Mouse (Mus musculus) stomach, embryonic 16.5 days (tissue): ENCODE measurements at regions not wholly inside any gene's neighbourhood (a gene's known extent, or its start where the extent isn't known, plus 50 kb on each side); places are given as distances from the start of the nearest gene placed in this dataset.

Experiments used
- ATAC-seq: fragments of 200-750 bp; cut with Nextera tagmentation; 2 replicates; pipeline ENCODE4 v1.8.0; 2017; ENCODE audit warnings: moderate number of reproducible peaks, moderate TSS enrichment; ENCODE audit not compliant: insufficient read depth, low FRiP score
- H3K27ac ChIP-seq: fragments of 300-500 bp; sonication (generic); 2 replicates; pipeline ENCODE4 v1.5.1; 2014; ENCODE audit warnings: low read length
- H3K27me3 ChIP-seq: fragments of 300-500 bp; sonication (generic); 2 replicates; pipeline ENCODE4 v1.6.1; 2014; ENCODE audit warnings: low read length, control low read depth, mixed read lengths; ENCODE audit not compliant: control insufficient read depth, insufficient read depth
- H3K36me3 ChIP-seq: fragments of 300-500 bp; sonication (generic); 2 replicates; pipeline ENCODE4 v1.6.1; 2014; ENCODE audit warnings: low read length; ENCODE audit not compliant: control insufficient read depth, insufficient read depth
- H3K4me1 ChIP-seq: fragments of 300-500 bp; sonication (generic); 2 replicates; pipeline ENCODE4 v1.6.1; 2014; ENCODE audit warnings: low read length, control low read depth, mixed read lengths; ENCODE audit not compliant: control insufficient read depth, insufficient read depth
- H3K4me2 ChIP-seq: fragments of 300-500 bp; sonication (generic); 2 replicates; pipeline ENCODE4 v1.6.1; 2014; ENCODE audit warnings: low read depth, low read length, mixed read lengths
- H3K4me3 ChIP-seq: fragments of 300-500 bp; sonication (generic); replicated peaks from 2 replicates; pipeline ENCODE4 v1.5.1; 2014; ENCODE audit warnings: mild to moderate bottlenecking, low read length
- H3K9ac ChIP-seq: fragments of 300-500 bp; sonication (generic); 2 replicates; pipeline ENCODE4 v1.6.1; 2014; ENCODE audit warnings: low read length
- H3K9me3 ChIP-seq: fragments of 300-500 bp; sonication (generic); replicated peaks from 2 replicates; pipeline ENCODE4 v1.6.1; 2016; ENCODE audit warnings: low read length, control low read depth; ENCODE audit not compliant: control insufficient read depth
- WGBS: fragments of 180-500 bp; shearing (Covaris S2); extraction: QIAGEN DNeasy Blood & Tissue Kit; methylation state at CpG from one replicate; pipeline ENCODE4 v1.1.7; 2014; 5-methylcytosine and 5-hydroxymethylcytosine counted together

GRCm38 (mm10) chr10:41003197-41003596 is 68.9 kb downstream of the Gpr6 start:
- Histone ChIP-seq H3K4me2 (no peak overlapping the region), H3K9ac (no peak overlapping the region), H3K27me3 (no peaks in the 10 kb centered on the region), H3K36me3 (no peaks in the 10 kb centered on the region), H3K4me1 (no peaks in the 10 kb centered on the region), H3K9me3 (no peaks in the 10 kb centered on the region), H3K27ac (no peak overlapping the region), H3K4me3 (no peak overlapping the region)
- WGBS = 78% methylated on average over 3 of the region's 3 CpGs
- ATAC-seq = no peak

- no peak overlapping the region for H3K9ac ChIP-seq
- H3K27ac ChIP-seq = no peak overlapping the region
- H3K4me1 ChIP-seq = no peaks in the 10 kb centered on the region
- no peaks in the 10 kb centered on the region for H3K9me3 ChIP-seq
- H3K36me3 ChIP-seq = no peaks in the 10 kb centered on the region
- H3K27me3 ChIP-seq = no peaks in the 10 kb centered on the region
- ATAC-seq = no peak
- 87% methylated on average over 4 of the region's 4 CpGs for WGBS
- H3K4me2 ChIP-seq = no peak overlapping the region
- no peak overlapping the region for H3K4me3 ChIP-seq
Observed at GRCm38 (mm10) chr10:41000965-41001364, 71.1 kb downstream of the Gpr6 start.

- 80% methylated on average over 12 of the region's 12 CpGs for WGBS
- Histone ChIP-seq H3K27me3 (no peaks in the 10 kb centered on the region), H3K4me2 (no peak overlapping the region), H3K36me3 (no peaks in the 10 kb centered on the region), H3K9me3 (no peaks in the 10 kb centered on the region), H3K4me3 (no peak overlapping the region), H3K9ac (no peak overlapping the region), H3K4me1 (no peaks in the 10 kb centered on the region), H3K27ac (no peak overlapping the region)
- no peak for ATAC-seq
Observed at GRCm38 (mm10) chr10:40999486-40999885, 72.6 kb downstream of the Gpr6 start.

GRCm38 (mm10) chr10:40998799-40999198 is 73.3 kb downstream of the Gpr6 start:
- no peak overlapping the region for H3K27ac ChIP-seq
- no peaks in the 10 kb centered on the region for H3K9me3 ChIP-seq
- 84% methylated on average over 11 of the region's 11 CpGs for WGBS
- H3K36me3 ChIP-seq = no peaks in the 10 kb centered on the region
- no peak overlapping the region for H3K4me2 ChIP-seq
- no peak overlapping the region for H3K4me3 ChIP-seq
- no peak for ATAC-seq
- H3K27me3 ChIP-seq = no peaks in the 10 kb centered on the region
- no peak overlapping the region for H3K9ac ChIP-seq
- H3K4me1 ChIP-seq = no peaks in the 10 kb centered on the region

- no peaks in the 10 kb centered on the region for H3K36me3 ChIP-seq
- 58% methylated on average over 7 of the region's 7 CpGs for WGBS
Observed at GRCm38 (mm10) chr10:40998330-40998729, 73.8 kb downstream of the Gpr6 start.

GRCm38 (mm10) chr10:40997606-40998005 is 74.5 kb downstream of the Gpr6 start:
- Histone ChIP-seq H3K27me3 (no peaks in the 10 kb centered on the region), H3K4me2 (no peak overlapping the region), H3K4me1 (no peaks in the 10 kb centered on the region), H3K9ac (no peak overlapping the region), H3K4me3 (no peak overlapping the region), H3K36me3 (no peaks in the 10 kb centered on the region), H3K27ac (no peak overlapping the region), H3K9me3 (no peaks in the 10 kb centered on the region)
- WGBS = 52% methylated on average over 5 of the region's 5 CpGs
- ATAC-seq = no peak

More at GRCm38 (mm10) chr10:40998330-40998729, 73.8 kb downstream of the Gpr6 start:
- no peak overlapping the region for H3K9ac ChIP-seq
- H3K27ac ChIP-seq = no peak overlapping the region
- no peak overlapping the region for H3K4me2 ChIP-seq
- ATAC-seq = no peak
- no peaks in the 10 kb centered on the region for H3K4me1 ChIP-seq
- H3K9me3 ChIP-seq = no peaks in the 10 kb centered on the region
- H3K4me3 ChIP-seq = no peak overlapping the region
- no peaks in the 10 kb centered on the region for H3K27me3 ChIP-seq
